Mouse (Mus musculus): ENCODE data around the gene Abcb5. TPM values are rescaled to one million over a fixed set of nuclear protein-coding genes. Genes with fewer than 3 reads are reported as not detected.

Abcb5 gene
- polyA plus RNA-seq, 1 experiment from 2014 or later, result not detected

DNA sequence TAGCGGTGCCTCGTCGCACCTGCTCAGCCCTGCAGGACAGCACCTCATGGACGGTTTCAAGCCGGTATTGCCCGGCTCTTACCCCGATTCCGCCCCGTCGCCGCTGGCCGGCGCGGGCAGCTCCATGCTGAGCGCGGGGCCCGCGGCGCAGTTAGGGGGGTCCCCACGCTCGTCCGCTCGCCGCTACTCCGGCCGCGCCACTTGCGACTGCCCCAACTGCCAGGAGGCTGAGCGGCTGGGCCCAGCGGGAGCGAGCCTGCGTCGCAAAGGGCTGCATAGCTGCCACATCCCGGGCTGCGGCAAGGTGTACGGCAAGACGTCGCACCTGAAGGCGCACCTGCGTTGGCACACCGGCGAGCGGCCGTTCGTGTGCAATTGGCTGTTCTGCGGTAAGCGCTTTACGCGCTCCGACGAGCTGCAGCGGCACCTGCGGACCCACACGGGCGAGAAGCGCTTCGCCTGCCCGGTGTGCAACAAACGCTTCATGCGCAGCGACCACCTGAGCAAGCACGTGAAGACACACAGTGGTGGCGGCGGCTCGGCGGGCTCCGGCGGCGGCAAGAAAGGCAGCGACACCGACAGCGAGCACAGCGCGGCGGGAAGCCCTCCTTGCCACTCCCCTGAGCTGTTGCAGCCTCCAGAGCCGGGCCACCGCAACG, 116.9 kb downstream of the Abcb5 start:
- H3K27me3 ChIP-seq (replicated peaks; ENCODE audit: insufficient read depth, low read length), result peaks cover 75% of the 10 kb centered on the region
- no peaks in the 10 kb centered on the region for H3K9me3 ChIP-seq (ENCODE audit: low read length)
- H3K4me1 ChIP-seq (ENCODE audit: insufficient read depth, low read depth, low read length), result no peaks in the 10 kb centered on the region
- no peak overlapping the region for H3K9ac ChIP-seq (replicated peaks; ENCODE audit: low read depth)
- no peaks in the 10 kb centered on the region for H3K36me3 ChIP-seq (ENCODE audit: insufficient read depth, low read length)
- no peak for ATAC-seq
- H3K27ac ChIP-seq (ENCODE audit: low read length), result no peak overlapping the region
- no peak for TF ChIP-seq EP300 (IDR thresholded peaks at IDR 0.05)
- TF ChIP-seq CTCF (IDR thresholded peaks at IDR 0.05), result no peak
- WGBS, result under 1% methylated on average over 75 of the region's 78 CpGs
- H3K4me2 ChIP-seq (replicated peaks; ENCODE audit: low read depth, low read length), result peak overlapping the region; percentile 50
- peak overlapping the region; percentile 32; the same call in 1 of the 2 replicates for H3K4me3 ChIP-seq (ENCODE audit: low read depth, low read length)
- DNase-seq (ENCODE audit: low spot score), result no peak

DNA sequence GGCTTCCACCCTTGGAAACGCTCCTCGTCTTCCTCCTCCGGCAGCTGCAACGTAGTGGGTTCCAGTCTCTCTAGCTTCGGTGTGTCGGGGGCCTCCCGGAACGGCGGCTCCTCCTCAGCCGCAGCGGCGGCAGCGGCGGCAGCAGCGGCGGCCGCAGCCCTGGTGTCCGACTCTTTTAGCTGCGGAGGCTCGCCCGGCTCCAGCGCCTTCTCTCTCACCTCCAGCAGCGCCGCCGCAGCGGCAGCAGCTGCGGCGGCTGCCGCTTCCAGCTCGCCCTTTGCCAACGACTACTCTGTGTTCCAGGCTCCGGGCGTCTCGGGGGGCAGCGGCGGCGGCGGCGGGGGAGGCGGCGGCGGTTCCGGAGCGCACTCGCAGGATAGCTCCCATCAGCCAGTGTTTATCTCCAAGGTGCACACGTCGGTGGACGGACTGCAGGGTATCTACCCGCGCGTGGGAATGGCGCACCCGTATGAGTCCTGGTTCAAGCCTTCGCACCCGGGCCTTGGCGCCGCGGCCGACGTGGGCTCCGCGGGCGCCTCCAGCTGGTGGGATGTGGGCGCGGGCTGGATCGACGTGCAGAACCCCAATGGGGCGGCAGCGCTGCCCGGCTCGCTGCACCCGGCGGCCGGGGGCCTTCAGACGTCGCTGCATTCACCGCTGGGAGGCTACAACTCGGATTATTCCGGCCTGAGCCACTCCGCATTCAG, 117.6 kb downstream of the Abcb5 start:
- under 1% methylated on average over 67 of the region's 80 CpGs for WGBS
- TF ChIP-seq CTCF (IDR thresholded peaks at IDR 0.05) (peak; percentile 25; the same call in 1 of the 2 replicates), EP300 (IDR thresholded peaks at IDR 0.05) (no peak)
- H3K27ac ChIP-seq (ENCODE audit: low read length), result no peak overlapping the region
- H3K4me2 ChIP-seq (replicated peaks; ENCODE audit: low read depth, low read length), result peak overlapping the region; percentile 50
- peak overlapping the region; percentile 32 for H3K4me3 ChIP-seq (ENCODE audit: low read depth, low read length)
- peak; percentile 37; the same call in 1 of the 2 replicates for ATAC-seq
- H3K36me3 ChIP-seq (ENCODE audit: insufficient read depth, low read length), result no peaks in the 10 kb centered on the region
- no peaks in the 10 kb centered on the region for H3K9me3 ChIP-seq (ENCODE audit: low read length)
- no peak for DNase-seq (ENCODE audit: low spot score)
- H3K27me3 ChIP-seq (replicated peaks; ENCODE audit: insufficient read depth, low read length), result peaks cover 76% of the 10 kb centered on the region
- no peak overlapping the region for H3K9ac ChIP-seq (replicated peaks; ENCODE audit: low read depth)
- H3K4me1 ChIP-seq (ENCODE audit: insufficient read depth, low read depth, low read length), result no peaks in the 10 kb centered on the region

DNA sequence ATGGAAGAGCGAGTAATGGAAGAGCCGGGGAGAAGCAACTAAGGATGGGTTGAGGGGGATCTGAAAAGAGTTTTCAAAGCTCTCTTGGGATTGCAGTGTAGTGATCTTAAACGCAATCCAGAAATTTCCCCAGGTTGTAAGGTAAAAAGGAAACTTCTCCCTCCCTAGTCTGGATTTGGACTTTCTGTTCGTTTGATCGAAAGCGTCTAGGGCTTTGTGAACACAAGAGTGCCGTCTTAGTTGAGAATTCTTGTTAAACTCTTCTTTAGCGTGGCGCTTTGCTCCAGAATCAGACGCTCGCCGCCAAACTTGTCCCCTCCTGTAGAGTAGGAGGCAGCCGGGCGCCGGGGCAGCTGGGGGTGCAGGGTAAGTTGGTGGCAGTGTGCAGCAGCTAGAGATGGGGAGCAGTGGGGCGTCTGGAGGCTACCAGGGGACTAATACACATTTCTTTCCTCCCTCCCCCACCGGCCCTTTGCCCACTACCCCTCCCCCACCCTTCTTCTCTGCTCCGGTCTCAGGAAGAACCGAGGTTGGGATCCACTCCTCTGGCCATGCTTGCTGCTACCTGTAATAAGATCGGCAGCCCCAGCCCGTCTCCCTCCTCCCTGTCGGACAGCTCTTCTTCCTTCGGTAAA, 118.2 kb downstream of the Abcb5 start:
- H3K4me1 ChIP-seq (ENCODE audit: insufficient read depth, low read depth, low read length), result peaks cover 1% of the 10 kb centered on the region; the same call in 1 of the 2 replicates
- TF ChIP-seq CTCF (IDR thresholded peaks at IDR 0.05) (no peak), EP300 (IDR thresholded peaks at IDR 0.05) (no peak)
- peaks cover 76% of the 10 kb centered on the region for H3K27me3 ChIP-seq (replicated peaks; ENCODE audit: insufficient read depth, low read length)
- H3K4me2 ChIP-seq (replicated peaks; ENCODE audit: low read depth, low read length), result peak overlapping the region; percentile 50
- no peaks in the 10 kb centered on the region for H3K9me3 ChIP-seq (ENCODE audit: low read length)
- 0 out of 2 replicates have a peak, but pooled peaks have one; percentile 6 for ATAC-seq
- H3K36me3 ChIP-seq (ENCODE audit: insufficient read depth, low read length), result no peaks in the 10 kb centered on the region
- no peak overlapping the region for H3K9ac ChIP-seq (replicated peaks; ENCODE audit: low read depth)
- 1% methylated on average over 21 of the region's 23 CpGs for WGBS
- H3K4me3 ChIP-seq (ENCODE audit: low read depth, low read length), result peak overlapping the region; percentile 32
- no peak for DNase-seq (ENCODE audit: low spot score)
- no peak overlapping the region for H3K27ac ChIP-seq (ENCODE audit: low read length)

DNA sequence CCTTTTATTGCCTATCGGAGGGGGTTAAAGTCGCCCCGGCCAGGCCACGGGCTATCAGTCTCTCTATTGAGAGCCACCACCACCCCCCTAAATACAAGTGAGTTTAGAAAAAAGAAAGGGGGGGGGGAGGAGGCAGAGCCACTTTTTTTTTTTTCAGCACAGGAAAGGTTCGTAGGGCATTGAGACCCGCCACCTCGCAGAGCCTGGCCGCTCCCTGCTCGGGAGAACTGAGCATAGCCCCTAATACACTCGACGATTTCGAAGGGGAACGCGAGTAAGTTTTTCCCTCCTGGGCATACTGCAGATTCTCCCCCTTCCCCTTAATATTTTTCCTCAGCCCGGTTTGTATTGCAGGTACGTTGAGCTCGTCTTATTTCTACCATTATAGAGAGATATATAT, 118.8 kb downstream of the Abcb5 start:
- DNase-seq (ENCODE audit: low spot score), result no peak

DNA sequence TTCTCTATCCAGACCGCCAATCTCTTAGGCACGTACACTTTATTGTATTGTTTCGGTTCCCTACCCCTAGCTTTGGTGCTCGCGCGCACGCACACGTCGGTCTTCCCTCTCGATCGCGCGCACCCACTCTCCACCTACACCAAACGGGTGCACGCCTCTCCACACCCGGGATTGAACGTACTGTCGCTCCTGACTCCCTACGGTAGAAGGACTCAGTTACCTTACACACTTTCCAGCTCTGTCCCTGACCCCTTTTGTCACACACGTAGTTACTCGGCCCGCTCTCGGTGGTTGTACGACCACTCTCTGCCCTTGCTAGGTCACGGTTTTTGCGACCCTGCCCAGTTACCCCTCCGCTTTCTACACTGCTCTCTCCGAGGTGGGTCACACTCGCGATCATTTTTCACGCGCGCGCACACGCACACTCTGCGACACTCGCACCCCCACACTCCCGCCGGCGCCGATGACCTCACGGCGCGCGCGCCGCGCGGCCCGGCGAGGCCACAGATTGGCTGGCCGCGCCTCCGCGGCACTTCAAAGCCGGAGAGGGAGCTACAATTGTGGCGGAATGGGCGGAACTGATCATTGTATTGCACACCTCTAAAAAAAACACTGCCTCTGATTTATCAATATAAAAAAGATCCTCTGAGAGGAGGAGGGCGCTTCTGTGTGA, 119.4 kb downstream of the Abcb5 start:
- no peak overlapping the region for H3K27ac ChIP-seq (ENCODE audit: low read length)
- DNase-seq (ENCODE audit: low spot score) (peak; percentile 27), ATAC-seq (peak; percentile 54; the same call in 1 of the 2 replicates)
- peak overlapping the region; percentile 50 for H3K4me3 ChIP-seq (ENCODE audit: low read depth, low read length)
- WGBS, result under 1% methylated on average over 59 of the region's 59 CpGs
- no peak for TF ChIP-seq CTCF (IDR thresholded peaks at IDR 0.05)
- TF ChIP-seq EP300 (IDR thresholded peaks at IDR 0.05), result no peak
- peaks cover 3% of the 10 kb centered on the region; the same call in 1 of the 2 replicates for H3K4me1 ChIP-seq (ENCODE audit: insufficient read depth, low read depth, low read length)
- H3K36me3 ChIP-seq (ENCODE audit: insufficient read depth, low read length), result no peaks in the 10 kb centered on the region
- peaks cover 70% of the 10 kb centered on the region for H3K27me3 ChIP-seq (replicated peaks; ENCODE audit: insufficient read depth, low read length)
- no peaks in the 10 kb centered on the region for H3K9me3 ChIP-seq (ENCODE audit: low read length)
- peak overlapping the region; percentile 90 for H3K4me2 ChIP-seq (replicated peaks; ENCODE audit: low read depth, low read length)
- no peak overlapping the region for H3K9ac ChIP-seq (replicated peaks; ENCODE audit: low read depth)

More for the DNA sequence above, 118.8 kb downstream of the Abcb5 start:
- Histone ChIP-seq H3K4me1 (ENCODE audit: insufficient read depth, low read depth, low read length) (peaks cover 3% of the 10 kb centered on the region; the same call in 1 of the 2 replicates), H3K27ac (ENCODE audit: low read length) (no peak overlapping the region), H3K9ac (replicated peaks; ENCODE audit: low read depth) (no peak overlapping the region), H3K9me3 (ENCODE audit: low read length) (no peaks in the 10 kb centered on the region), H3K36me3 (ENCODE audit: insufficient read depth, low read length) (no peaks in the 10 kb centered on the region), H3K4me3 (ENCODE audit: low read depth, low read length) (peak overlapping the region; percentile 50), H3K4me2 (replicated peaks; ENCODE audit: low read depth, low read length) (peak overlapping the region; percentile 90), H3K27me3 (replicated peaks; ENCODE audit: insufficient read depth, low read length) (peaks cover 75% of the 10 kb centered on the region)
- no peak for ATAC-seq
- TF ChIP-seq EP300 (IDR thresholded peaks at IDR 0.05), result no peak
- 0% methylated on average over 17 of the region's 17 CpGs for WGBS

Data from lung, postnatal 0 days (tissue).